Mouse (Mus musculus) thymus, adult 2 months (tissue): Measurements from ENCODE around the gene Fads6.

Source experiments
- CTCF ChIP-seq: fragments of 200-500 bp; IDR thresholded peaks from 2 replicates; pipeline ENCODE4 v1.5.1; 2012; ENCODE audit warnings: mild to moderate bottlenecking, control low read depth, low read length, moderate library complexity, borderline replicate concordance; ENCODE audit not compliant: control insufficient read depth, poor library complexity, insufficient read depth; ENCODE audit errors: extremely low read depth
- POLR2A ChIP-seq: fragments of 200-500 bp; IDR thresholded peaks from 2 replicates; pipeline ENCODE4 v1.6.1; 2012; ENCODE audit warnings: mild to moderate bottlenecking, low read length, control low read depth, moderate library complexity; ENCODE audit not compliant: control insufficient read depth, poor library complexity, insufficient read depth; ENCODE audit errors: extremely low read depth

DNA sequence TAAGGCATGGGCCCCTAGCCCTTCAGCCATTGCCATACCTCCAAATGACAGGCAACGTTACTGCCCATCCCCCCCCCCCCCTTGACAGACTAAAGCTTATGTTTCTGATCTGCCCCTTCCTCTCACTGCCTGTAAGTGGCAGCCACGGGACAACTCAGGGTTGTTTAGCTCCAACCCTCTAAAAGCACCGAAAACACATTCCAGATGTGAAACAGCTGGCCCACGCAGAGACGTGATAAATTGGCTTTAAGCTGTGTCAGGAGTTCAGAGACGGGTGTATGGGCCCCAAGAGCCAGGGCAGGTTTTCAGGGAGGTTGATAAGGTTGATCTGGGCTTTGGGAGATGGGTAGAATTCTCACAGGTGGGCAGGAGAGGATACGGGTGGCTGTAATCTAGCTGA, 48.1 kb upstream of the Fads6 start:
- no peak for TF ChIP-seq POLR2A
- TF ChIP-seq CTCF = no peak
